Mouse (Mus musculus): ENCODE results near the gene Rtn4ip1.

Rtn4ip1 gene

GRCm38 (mm10) chr10:44002004-44002940, 100.7 kb downstream of the Rtn4ip1 start:
- DNase-seq (ENCODE audit: low spot score in 2 of 2), result no peak

- DNase-seq (ENCODE audit: low spot score in 2 of 2), result no peak
Observed at GRCm38 (mm10) chr10:44002995-44003524, 101.5 kb downstream of the Rtn4ip1 start.

- peak in 1 of 2 experiments; percentile 31 for DNase-seq (ENCODE audit: low spot score in 2 of 2)
Observed at GRCm38 (mm10) chr10:44003551-44004151, 102.0 kb downstream of the Rtn4ip1 start.

GRCm38 (mm10) chr10:44004221-44004751, 102.7 kb downstream of the Rtn4ip1 start:
- DNase-seq (ENCODE audit: low spot score in 2 of 2), result no peak

GRCm38 (mm10) chr10:44005677-44006641, 104.4 kb downstream of the Rtn4ip1 start:
- no peak for DNase-seq (ENCODE audit: low spot score in 2 of 2)

Data from frontal cortex, postnatal 10 days (tissue).